Mouse (Mus musculus) midbrain, embryonic 11.5 days (tissue): ENCODE measurements around the gene Cox17. TPM values are rescaled to one million over a fixed set of nuclear protein-coding genes. Genes with fewer than 3 reads are reported as not detected.

Source experiments
- ATAC-seq: fragments of 200-750 bp; cut with Nextera tagmentation; 2 replicates; pipeline ENCODE4 v1.8.0; 2017; ENCODE audit warnings: moderate TSS enrichment, moderate library complexity; ENCODE audit not compliant: low FRiP score
- DNase-seq: peaks from one replicate; pipeline ENCODE4 v3.0.0; 2015; ENCODE audit warnings: low spot score; ENCODE audit errors: missing footprints
- H3K27ac ChIP-seq: fragments of 300-500 bp; sonication (generic); 2 replicates; pipeline ENCODE4 v1.5.1; 2014; ENCODE audit warnings: low read depth, low read length
- H3K27me3 ChIP-seq: fragments of 300-500 bp; sonication (generic); 2 replicates; pipeline ENCODE4 v1.6.1; 2014; ENCODE audit warnings: mild to moderate bottlenecking, low read length, moderate library complexity, mixed read lengths; ENCODE audit not compliant: control insufficient read depth, insufficient read depth
- H3K36me3 ChIP-seq: fragments of 300-500 bp; sonication (generic); 2 replicates; pipeline ENCODE4 v1.6.1; 2014; ENCODE audit warnings: mild to moderate bottlenecking, low read length, moderate library complexity, mixed read lengths; ENCODE audit not compliant: control insufficient read depth, insufficient read depth
- H3K4me1 ChIP-seq: fragments of 300-500 bp; sonication (generic); 2 replicates; pipeline ENCODE4 v1.6.1; 2014; ENCODE audit warnings: low read length; ENCODE audit not compliant: control insufficient read depth, insufficient read depth
- H3K4me2 ChIP-seq: fragments of 300-500 bp; sonication (generic); 2 replicates; pipeline ENCODE4 v1.6.1; 2014; ENCODE audit warnings: mild to moderate bottlenecking, moderate library complexity
- H3K4me3 ChIP-seq: fragments of 300-500 bp; sonication (generic); 2 replicates; pipeline ENCODE4 v1.5.1; 2014; ENCODE audit warnings: low read depth, low read length
- H3K9ac ChIP-seq: fragments of 300-500 bp; sonication (generic); 2 replicates; pipeline ENCODE4 v1.6.1; 2014; ENCODE audit warnings: low read length
- H3K9me3 ChIP-seq: fragments of 300-500 bp; sonication (generic); 2 replicates; pipeline ENCODE4 v1.6.1; 2016; ENCODE audit warnings: low read length; ENCODE audit not compliant: control insufficient read depth
- WGBS: fragments of 180-500 bp; shearing (Covaris S2); extraction: QIAGEN DNeasy Blood & Tissue Kit; methylation state at CpG from one replicate; pipeline ENCODE4 v1.1.7; 2014; 5-methylcytosine and 5-hydroxymethylcytosine counted together
- polyA plus RNA-seq: library from polyadenylated mRNA; unstranded; fragments of >200 nt; fragmentation: Nextera tagmentation; extraction: Ambion mirVana; gene quantifications from 2 replicates; pipeline ENCODE4 v1.2.1, GENCODE M21; 2014

Cox17 gene
- polyA plus RNA-seq, 1 experiment from 2014 or later = 122 TPM

DNA sequence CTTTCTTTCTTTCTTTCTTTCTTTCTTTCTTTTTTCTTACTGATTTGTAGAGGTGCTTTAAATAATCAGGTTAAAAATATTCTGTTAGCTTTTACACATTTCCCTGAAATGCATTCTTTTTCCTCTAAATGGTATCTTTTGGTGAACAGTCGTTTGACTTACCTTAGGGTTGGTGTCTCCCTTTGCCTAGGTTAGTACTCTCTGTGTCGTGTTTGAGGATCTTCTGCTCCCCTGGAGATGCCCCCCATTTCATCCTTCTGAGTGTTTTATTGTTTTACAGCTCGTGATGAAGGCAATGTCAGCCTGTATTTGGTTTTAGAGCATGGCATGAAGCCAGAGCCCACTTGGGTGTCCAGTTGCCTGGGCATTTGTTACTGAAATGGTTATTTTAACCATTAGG lies 32.7 kb downstream of the Cox17 start:
- Histone ChIP-seq H3K4me1 (peaks cover 3% of the 10 kb centered on the region; the same call in 1 of the 2 replicates), H3K4me3 (no peak overlapping the region), H3K27me3 (no peaks in the 10 kb centered on the region), H3K4me2 (no peak overlapping the region), H3K36me3 (no peaks in the 10 kb centered on the region), H3K9ac (no peak overlapping the region), H3K9me3 (no peaks in the 10 kb centered on the region), H3K27ac (no peak overlapping the region)
- WGBS = 59% methylated on average over 3 of the region's 3 CpGs
- DNase-seq (no peak), ATAC-seq (no peak)

DNA sequence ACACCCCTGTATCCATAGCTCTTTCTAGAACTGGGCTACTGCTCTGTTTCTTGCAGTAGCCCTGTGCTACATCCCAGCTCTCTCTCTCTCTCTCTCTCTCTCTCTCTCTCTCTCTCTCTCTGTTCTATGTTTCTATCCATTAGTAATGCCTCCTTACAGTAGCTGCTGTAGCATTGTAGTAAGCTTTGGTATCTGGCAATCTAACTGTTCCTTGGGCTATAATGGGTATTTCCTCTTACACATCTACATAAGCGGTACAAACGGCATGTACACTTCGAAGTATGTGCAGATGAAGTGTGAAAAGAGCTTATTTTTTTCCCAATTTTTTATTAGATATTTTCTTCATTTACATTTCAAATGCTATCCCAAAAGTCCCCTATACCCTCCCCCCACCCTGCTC lies 33.1 kb downstream of the Cox17 start:
- no peaks in the 10 kb centered on the region for H3K27me3 ChIP-seq
- WGBS = 94% methylated on average over 3 of the region's 3 CpGs
- no peak overlapping the region for H3K4me3 ChIP-seq
- H3K4me2 ChIP-seq = no peak overlapping the region
- H3K27ac ChIP-seq = no peak overlapping the region
- H3K4me1 ChIP-seq = peaks cover 3% of the 10 kb centered on the region; the same call in 1 of the 2 replicates
- no peaks in the 10 kb centered on the region for H3K36me3 ChIP-seq
- DNase-seq (no peak), ATAC-seq (no peak)
- no peak overlapping the region for H3K9ac ChIP-seq
- H3K9me3 ChIP-seq = no peaks in the 10 kb centered on the region

DNA sequence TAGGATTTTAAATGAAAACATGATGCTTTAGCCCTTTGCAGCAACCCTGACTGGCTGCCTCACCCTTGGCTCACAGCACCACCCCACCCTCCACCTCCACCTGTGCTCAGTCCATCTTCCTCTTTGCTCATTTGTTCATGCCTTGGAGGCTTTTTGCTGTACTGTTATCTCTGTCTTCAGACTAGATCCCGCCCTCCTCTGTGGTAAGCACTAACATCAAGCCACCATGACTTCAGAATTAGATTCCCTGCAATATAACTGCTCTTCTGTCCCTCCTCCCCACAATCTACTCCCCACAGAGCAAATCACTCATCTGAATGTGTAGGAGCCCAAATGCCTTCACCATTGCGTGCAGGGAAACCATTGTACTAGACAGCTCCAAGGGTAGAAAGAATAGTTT lies 36.9 kb downstream of the Cox17 start:
- ATAC-seq (no peak), DNase-seq (no peak)
- H3K9ac ChIP-seq = no peak overlapping the region
- H3K27ac ChIP-seq = no peak overlapping the region
- no peak overlapping the region for H3K4me3 ChIP-seq
- H3K27me3 ChIP-seq = no peaks in the 10 kb centered on the region
- no peaks in the 10 kb centered on the region for H3K9me3 ChIP-seq
- H3K36me3 ChIP-seq = no peaks in the 10 kb centered on the region
- H3K4me1 ChIP-seq = no peaks in the 10 kb centered on the region
- H3K4me2 ChIP-seq = no peak overlapping the region
- 79% methylated on average over 2 of the region's 2 CpGs for WGBS

DNA sequence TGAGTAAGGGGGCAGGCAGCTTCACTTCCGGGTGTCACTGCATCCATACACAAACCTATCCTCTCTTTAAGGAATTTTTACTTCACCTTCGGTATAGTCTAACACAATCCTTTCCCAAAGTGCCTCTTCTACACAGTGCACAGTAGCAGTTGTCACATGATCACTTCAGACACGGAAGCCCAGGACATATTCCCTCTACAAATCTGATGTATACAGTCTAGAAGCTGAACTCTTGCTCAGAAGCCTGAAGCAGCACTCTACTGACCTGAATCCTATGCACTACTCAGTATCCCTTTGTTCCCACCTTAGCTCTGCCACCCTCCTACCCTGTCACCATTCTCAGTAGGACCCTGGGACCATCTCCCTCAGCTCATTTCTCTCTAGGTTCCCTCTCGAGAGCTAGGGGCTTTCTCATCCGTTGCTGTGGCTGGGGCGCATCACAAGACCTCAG lies 38.4 kb downstream of the Cox17 start:
- WGBS = 87% methylated on average over 6 of the region's 6 CpGs
- ATAC-seq (no peak), DNase-seq (no peak)

DNA sequence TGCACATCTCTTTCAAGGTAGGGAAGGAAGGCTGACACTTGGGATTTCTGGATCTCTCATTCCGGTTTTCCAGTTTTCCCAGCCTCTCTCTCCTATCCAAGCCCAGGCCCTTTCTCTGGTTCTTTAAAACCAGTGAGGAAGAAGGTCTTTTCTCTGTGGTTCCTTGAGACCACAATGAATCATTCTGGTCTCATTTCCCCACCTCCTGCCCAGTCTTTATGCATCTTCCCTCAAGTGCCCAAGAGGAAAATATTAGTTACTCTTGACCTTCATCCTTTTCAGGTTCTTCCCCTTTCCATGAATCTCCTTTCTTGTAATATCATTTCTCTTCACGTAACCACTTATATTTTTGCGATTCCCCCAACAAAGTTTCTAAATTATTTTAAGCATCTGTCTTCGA lies 38.9 kb downstream of the Cox17 start:
- H3K36me3 ChIP-seq = no peaks in the 10 kb centered on the region
- WGBS = 92% methylated on average over 4 of the region's 4 CpGs
- no peak for DNase-seq
- ATAC-seq = no peak
- H3K4me2 ChIP-seq = no peak overlapping the region
- no peak overlapping the region for H3K4me3 ChIP-seq
- H3K9ac ChIP-seq = no peak overlapping the region
- no peaks in the 10 kb centered on the region for H3K27me3 ChIP-seq
- no peaks in the 10 kb centered on the region for H3K9me3 ChIP-seq
- H3K4me1 ChIP-seq = no peaks in the 10 kb centered on the region
- no peak overlapping the region for H3K27ac ChIP-seq

More for the DNA sequence above, 38.4 kb downstream of the Cox17 start:
- H3K36me3 ChIP-seq = no peaks in the 10 kb centered on the region
- no peak overlapping the region for H3K27ac ChIP-seq
- no peak overlapping the region for H3K4me3 ChIP-seq
- H3K4me2 ChIP-seq = no peak overlapping the region
- H3K4me1 ChIP-seq = no peaks in the 10 kb centered on the region
- H3K9ac ChIP-seq = no peak overlapping the region
- H3K9me3 ChIP-seq = no peaks in the 10 kb centered on the region
- H3K27me3 ChIP-seq = no peaks in the 10 kb centered on the region

DNA sequence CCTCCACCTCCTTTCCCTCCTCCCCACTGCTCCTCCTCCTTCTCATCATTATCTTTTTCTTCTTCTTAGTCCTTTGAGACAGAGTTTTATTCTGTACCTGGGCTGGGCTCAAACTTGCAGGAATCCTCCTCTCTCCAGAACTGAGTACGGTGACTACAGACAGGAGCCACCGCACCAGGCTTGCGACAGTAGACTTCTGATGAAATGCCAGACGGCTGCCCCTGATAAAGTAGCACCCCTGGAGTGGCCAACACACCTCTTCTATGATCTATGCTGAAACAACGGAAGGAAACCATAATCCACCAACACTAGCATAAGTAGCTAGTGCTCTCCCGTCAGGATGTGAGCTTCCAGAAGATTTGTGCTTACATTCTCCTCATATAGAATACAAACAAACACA lies 40.6 kb downstream of the Cox17 start:
- Histone ChIP-seq H3K9me3 (no peaks in the 10 kb centered on the region), H3K27ac (no peak overlapping the region), H3K4me2 (no peak overlapping the region), H3K9ac (no peak overlapping the region), H3K4me1 (no peaks in the 10 kb centered on the region), H3K27me3 (no peaks in the 10 kb centered on the region), H3K36me3 (no peaks in the 10 kb centered on the region), H3K4me3 (no peak overlapping the region)
- DNase-seq (no peak), ATAC-seq (no peak)
- 90% methylated on average over 6 of the region's 6 CpGs for WGBS

DNA sequence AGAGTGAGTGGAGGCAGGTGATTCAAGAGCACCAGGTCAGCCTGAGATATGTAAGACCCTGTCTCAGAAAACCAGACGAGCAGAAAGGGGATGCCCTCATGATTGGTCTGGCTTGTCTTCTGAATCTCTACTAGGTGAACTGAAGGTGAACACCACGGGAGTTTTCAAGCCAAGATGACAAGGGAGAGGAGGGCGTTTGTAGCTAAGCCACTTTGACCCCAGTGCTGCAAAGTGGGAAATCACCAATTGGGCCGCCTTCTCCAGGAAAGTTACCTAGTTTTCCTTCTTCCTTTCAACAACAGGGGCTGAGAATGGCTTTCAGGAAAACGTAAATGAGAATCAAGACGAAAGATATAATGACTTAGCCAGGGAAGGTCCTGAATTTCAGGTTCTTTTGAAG lies 42.0 kb downstream of the Cox17 start:
- Histone ChIP-seq H3K4me2 (no peak overlapping the region), H3K4me3 (no peak overlapping the region), H3K27ac (no peak overlapping the region), H3K9ac (no peak overlapping the region), H3K36me3 (no peaks in the 10 kb centered on the region), H3K4me1 (no peaks in the 10 kb centered on the region), H3K9me3 (no peaks in the 10 kb centered on the region), H3K27me3 (no peaks in the 10 kb centered on the region)
- ATAC-seq = no peak
- 87% methylated on average over 6 of the region's 6 CpGs for WGBS
- DNase-seq = no peak

DNA sequence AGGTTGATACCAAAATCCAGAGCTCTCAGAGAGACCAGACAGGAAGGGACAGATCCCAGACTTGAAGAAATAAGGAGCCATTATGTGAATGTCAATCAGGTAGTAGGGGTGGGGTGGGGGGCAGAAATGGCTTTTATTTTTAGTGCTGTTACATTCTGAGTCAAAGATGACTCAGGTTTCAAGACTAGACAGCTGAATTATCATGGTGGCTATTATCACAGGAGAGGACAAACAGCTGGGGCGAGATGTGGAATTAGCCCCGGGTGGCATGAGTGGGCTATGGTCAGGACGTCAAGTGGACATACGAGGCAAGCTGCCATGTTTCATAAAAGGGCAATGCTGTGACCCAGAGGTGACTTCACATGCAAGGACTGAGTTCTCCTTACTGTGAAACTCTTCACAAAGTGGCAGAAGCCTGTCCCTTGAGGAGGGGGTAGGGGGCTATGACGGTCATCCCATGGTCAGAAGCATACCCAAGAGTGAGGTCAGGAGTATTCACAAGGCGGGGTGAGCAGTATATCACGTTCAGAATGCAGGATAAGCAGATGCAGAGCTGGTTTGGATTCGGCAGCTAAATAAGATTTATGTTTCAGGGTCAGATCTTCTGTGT lies 42.6 kb downstream of the Cox17 start:
- Histone ChIP-seq H3K4me1 (no peaks in the 10 kb centered on the region), H3K4me2 (no peak overlapping the region), H3K9me3 (no peaks in the 10 kb centered on the region), H3K27ac (no peak overlapping the region), H3K9ac (no peak overlapping the region), H3K36me3 (no peaks in the 10 kb centered on the region), H3K27me3 (no peaks in the 10 kb centered on the region), H3K4me3 (no peak overlapping the region)
- no peak for ATAC-seq
- DNase-seq = no peak
- 79% methylated on average over 8 of the region's 8 CpGs for WGBS

DNA sequence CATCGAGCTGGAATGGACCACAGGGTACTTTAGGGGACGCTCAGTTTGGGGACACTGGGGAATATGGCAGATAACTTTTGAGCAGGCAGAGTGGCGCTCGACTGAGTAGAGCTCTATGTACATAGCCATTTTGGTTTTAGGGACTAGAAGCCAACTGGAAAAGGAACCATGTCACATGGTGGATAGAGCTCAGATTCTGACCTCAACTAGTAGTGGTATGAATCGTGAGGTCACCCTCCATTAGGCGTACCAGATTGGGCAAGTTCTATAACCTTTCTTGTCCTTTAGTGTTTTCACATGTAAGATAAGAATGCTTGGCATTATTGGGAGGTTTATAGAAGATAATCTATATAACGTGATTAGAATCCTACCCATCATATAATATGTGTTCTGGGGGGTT lies 43.5 kb downstream of the Cox17 start:
- no peak for ATAC-seq
- Histone ChIP-seq H3K4me3 (no peak overlapping the region), H3K36me3 (no peaks in the 10 kb centered on the region), H3K4me2 (no peak overlapping the region), H3K4me1 (no peaks in the 10 kb centered on the region), H3K27ac (no peak overlapping the region), H3K9me3 (no peaks in the 10 kb centered on the region), H3K27me3 (no peaks in the 10 kb centered on the region), H3K9ac (no peak overlapping the region)
- DNase-seq = no peak
- 90% methylated on average over 7 of the region's 7 CpGs for WGBS
